Mouse (Mus musculus) liver, adult 2 months (tissue): ENCODE measurements around the gene Dusp27.

ENCODE experiments used
- CTCF ChIP-seq: fragments of 200-500 bp; IDR thresholded peaks from 2 replicates; pipeline ENCODE4 v1.5.1; 2011; ENCODE audit warnings: low read depth, low read length, control low read depth
- POLR2A ChIP-seq: fragments of 200-500 bp; IDR thresholded peaks from 2 replicates; pipeline ENCODE4 v1.6.1; 2011; ENCODE audit warnings: low read length, control low read depth; ENCODE audit not compliant: insufficient read depth; ENCODE audit errors: extremely low read depth

GRCm38 (mm10) chr1:166104858-166105257, 22.9 kb downstream of the Dusp27 start:
- no peak for TF ChIP-seq CTCF
- no peak for TF ChIP-seq POLR2A
